Mouse (Mus musculus): Measurements from ENCODE around the gene Rrp7a.

The Rrp7a gene

GRCm38 (mm10) chr15:83126582-83126981 lies 4.0 kb upstream of the Rrp7a start:
- in situ Hi-C loops (cut with MboI; ENCODE audit: low pct_unique_long_range_greater_than_20kb in 1 of 2, low sequenced_read_pairs in 2 of 2, unreplicated experiment in 1 of 2): no loop called here

DNA sequence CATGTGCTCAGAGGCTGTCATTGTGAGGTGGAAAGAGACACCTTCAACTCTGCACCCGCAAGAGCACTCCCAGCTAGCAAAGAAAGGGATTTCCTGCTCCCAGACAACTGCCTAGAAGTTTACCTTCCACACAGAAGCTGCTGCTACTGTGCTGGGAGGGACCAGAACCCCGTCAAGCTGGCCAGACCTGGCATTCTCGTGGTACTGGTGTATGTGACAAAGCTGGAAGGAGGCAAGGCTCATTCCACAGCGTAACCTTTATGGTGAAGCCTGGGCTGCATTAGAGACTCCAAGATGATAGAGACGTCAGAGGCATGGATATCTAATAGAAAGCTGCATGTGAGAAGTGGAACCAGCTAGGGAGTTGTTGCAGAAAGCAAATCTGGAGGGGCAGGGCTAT lies 2.0 kb upstream of the Rrp7a start:
- in situ Hi-C loops (cut with MboI; ENCODE audit: low pct_unique_long_range_greater_than_20kb in 1 of 2, low sequenced_read_pairs in 2 of 2, unreplicated experiment in 1 of 2): no loop called here

DNA sequence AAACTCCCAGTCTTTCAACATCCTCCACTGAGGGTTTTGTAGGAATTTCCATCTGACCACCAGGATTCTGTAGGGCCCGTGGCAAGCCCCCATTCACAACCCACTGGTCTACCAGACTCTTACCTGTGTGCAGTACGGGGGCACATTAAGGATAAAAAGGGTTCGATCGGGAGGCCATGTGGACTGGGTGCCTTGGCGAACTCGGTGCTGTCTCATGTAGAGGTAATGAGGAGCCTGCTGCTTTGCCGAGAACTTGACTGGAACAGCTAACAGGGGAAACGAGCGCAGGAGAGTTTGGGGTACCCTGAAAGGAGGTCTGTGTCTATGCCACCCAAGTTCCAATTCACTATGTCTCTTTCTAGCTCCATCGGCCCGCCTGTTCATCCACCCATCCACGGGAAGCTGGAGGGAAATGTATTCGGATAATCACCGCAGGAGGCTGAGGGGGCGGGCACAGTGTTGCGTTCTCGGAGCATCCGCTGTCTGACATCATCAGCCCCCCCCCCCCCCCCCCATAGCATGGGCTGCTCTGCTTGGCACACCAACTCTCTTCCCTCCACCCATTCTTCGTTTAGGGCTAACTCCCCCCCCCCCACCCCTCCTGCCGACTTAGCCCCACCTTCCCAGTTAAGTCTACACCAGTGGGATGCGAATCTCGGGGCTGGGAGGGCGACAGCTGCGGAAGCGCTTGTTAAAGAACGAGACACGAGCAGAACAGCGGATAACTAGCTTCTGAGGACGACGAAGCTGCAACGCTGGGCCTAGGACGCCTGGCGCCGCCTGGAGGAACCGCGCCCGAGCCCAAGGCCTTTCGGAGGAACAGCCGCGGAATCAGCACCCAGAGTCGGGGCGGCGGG lies 664 bp downstream of the Rrp7a start:
- in situ Hi-C loops (cut with MboI; ENCODE audit: low pct_unique_long_range_greater_than_20kb in 1 of 2, low sequenced_read_pairs in 2 of 2, unreplicated experiment in 1 of 2): no loop called here

- in situ Hi-C loops (cut with MboI; ENCODE audit: low pct_unique_long_range_greater_than_20kb in 1 of 2, low sequenced_read_pairs in 2 of 2, unreplicated experiment in 1 of 2): no loop called here
Observed at GRCm38 (mm10) chr15:83118360-83118759, 4.2 kb downstream of the Rrp7a start.

DNA sequence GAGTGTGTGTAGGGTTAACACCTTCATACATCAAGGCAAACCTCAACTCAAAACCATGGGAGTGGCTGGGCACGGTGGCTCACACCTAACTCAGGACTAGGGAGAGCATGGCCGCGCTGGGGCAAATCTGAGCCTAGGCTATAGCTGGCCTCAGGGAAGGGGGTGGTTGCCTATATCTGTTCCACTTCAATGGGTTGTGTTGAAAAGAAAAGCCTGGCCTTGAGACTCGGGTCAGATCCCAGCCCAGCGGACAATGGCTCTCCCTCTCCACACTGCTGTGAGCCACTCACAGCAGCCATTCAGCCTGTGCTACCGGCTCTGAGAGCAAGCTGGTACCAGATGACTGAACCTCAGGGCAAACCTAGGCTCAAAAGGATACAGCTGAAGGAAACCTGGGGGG lies 7.5 kb downstream of the Rrp7a start:
- in situ Hi-C loops (cut with MboI; ENCODE audit: low pct_unique_long_range_greater_than_20kb in 1 of 2, low sequenced_read_pairs in 2 of 2, unreplicated experiment in 1 of 2): no loop called here

- in situ Hi-C loops (cut with MboI; ENCODE audit: low pct_unique_long_range_greater_than_20kb in 1 of 2, low sequenced_read_pairs in 2 of 2, unreplicated experiment in 1 of 2): no loop called here
Observed at GRCm38 (mm10) chr15:83114106-83114505, 8.5 kb downstream of the Rrp7a start.

GRCm38 (mm10) chr15:83112898-83113297 lies 9.7 kb downstream of the Rrp7a start:
- in situ Hi-C loops (cut with MboI; ENCODE audit: low pct_unique_long_range_greater_than_20kb in 1 of 2, low sequenced_read_pairs in 2 of 2, unreplicated experiment in 1 of 2): no loop called here

- in situ Hi-C loops (cut with MboI; ENCODE audit: low pct_unique_long_range_greater_than_20kb in 1 of 2, low sequenced_read_pairs in 2 of 2, unreplicated experiment in 1 of 2): no loop called here
Observed at GRCm38 (mm10) chr15:83111874-83112273, 10.7 kb downstream of the Rrp7a start.

DNA sequence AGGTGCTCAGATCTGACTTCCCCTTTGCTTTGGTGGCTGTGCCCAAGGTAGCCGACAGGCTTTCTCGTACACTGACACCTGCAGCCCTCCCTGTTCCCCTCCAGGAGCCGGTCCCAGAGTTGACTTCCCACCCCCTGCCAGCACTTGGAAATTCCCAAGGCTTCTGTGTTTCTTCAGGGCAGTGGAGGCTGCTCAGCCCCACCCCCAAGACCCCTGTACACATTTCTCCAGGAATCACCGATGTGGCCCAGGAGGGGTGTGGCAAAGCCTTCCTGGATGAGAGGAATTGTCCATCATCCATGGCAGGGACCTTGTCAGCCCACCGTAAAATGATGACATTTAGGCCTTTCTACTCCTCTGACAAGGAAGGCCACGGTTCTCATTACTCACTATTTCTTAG lies 11.3 kb downstream of the Rrp7a start:
- in situ Hi-C loops (cut with MboI; ENCODE audit: low pct_unique_long_range_greater_than_20kb in 1 of 2, low sequenced_read_pairs in 2 of 2, unreplicated experiment in 1 of 2): no loop called here

- in situ Hi-C loops (cut with MboI; ENCODE audit: low pct_unique_long_range_greater_than_20kb in 1 of 2, low sequenced_read_pairs in 2 of 2, unreplicated experiment in 1 of 2): no loop called here
Observed at GRCm38 (mm10) chr15:83107814-83108213, 14.8 kb downstream of the Rrp7a start.

GRCm38 (mm10) chr15:83106426-83106825 lies 16.2 kb downstream of the Rrp7a start:
- in situ Hi-C loops (cut with MboI; ENCODE audit: low pct_unique_long_range_greater_than_20kb in 1 of 2, low sequenced_read_pairs in 2 of 2, unreplicated experiment in 1 of 2): no loop called here

GRCm38 (mm10) chr15:83103111-83103510 lies 19.5 kb downstream of the Rrp7a start:
- in situ Hi-C loops (cut with MboI; ENCODE audit: low pct_unique_long_range_greater_than_20kb in 1 of 2, low sequenced_read_pairs in 2 of 2, unreplicated experiment in 1 of 2): no loop called here

DNA sequence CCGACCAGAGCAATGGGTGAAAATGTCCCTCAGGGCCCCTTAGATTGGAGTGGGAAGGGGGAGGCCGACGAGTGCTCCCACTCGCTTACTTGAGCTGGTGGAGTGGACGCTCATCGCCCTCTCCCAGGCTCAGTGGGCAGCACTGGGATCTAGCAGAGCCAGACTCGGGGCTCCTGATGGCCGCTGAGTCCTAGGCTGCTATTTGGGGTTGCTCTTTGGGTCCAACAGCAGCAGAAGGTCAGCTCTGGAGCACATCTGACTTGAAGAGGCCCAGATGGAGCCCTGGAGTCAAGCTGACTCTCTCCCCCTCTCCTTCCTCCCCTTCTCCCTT lies 22.3 kb downstream of the Rrp7a start:
- in situ Hi-C loops (cut with MboI; ENCODE audit: low pct_unique_long_range_greater_than_20kb in 1 of 2, low sequenced_read_pairs in 2 of 2, unreplicated experiment in 1 of 2): no loop called here

- in situ Hi-C loops (cut with MboI; ENCODE audit: low pct_unique_long_range_greater_than_20kb in 1 of 2, low sequenced_read_pairs in 2 of 2, unreplicated experiment in 1 of 2): no loop called here
Observed at GRCm38 (mm10) chr15:83099533-83100331, 22.9 kb downstream of the Rrp7a start.

DNA sequence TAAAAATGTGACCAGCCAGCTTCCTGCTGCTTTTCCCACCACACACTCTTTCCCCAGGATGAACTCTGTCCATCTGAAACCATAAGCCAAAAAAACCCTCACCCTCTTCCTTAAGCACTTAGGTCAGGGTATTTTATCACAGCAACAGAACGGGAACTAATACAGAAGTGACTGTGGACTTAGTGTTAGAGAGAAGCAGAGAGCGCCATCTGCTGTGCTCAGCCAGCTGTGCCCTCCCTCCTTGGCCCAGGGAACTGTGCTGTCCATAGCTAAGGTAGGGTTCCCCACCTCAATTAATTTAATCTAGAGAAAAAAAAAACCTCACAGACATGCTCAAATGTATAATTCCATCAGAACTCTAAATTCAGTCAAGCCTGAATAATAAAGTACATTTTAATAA lies 26.7 kb downstream of the Rrp7a start:
- in situ Hi-C loops (cut with MboI; ENCODE audit: low pct_unique_long_range_greater_than_20kb in 1 of 2, low sequenced_read_pairs in 2 of 2, unreplicated experiment in 1 of 2): no loop called here

DNA sequence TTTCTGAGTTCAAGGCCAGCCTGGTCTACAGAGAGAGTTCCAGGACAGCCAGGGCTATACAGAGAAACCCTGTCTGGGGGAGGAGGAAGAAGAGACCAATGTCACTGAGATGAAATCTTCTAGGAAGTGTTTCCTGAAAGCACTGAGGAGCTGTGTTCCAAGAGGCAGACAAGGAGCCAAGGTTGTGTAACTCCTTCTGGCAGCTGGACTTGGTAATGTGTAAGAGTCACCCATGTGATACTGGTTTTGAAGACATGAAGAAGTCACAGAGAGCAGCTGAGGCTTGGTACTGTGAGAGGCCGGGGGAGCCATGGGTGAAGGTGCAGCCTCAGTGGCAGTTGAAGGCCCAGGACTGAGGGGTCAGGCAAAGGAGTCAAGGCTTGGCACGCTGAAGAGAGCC lies 28.9 kb downstream of the Rrp7a start:
- in situ Hi-C loops (cut with MboI; ENCODE audit: low pct_unique_long_range_greater_than_20kb in 1 of 2, low sequenced_read_pairs in 2 of 2, unreplicated experiment in 1 of 2): no loop called here

- in situ Hi-C loops (cut with MboI; ENCODE audit: low pct_unique_long_range_greater_than_20kb in 1 of 2, low sequenced_read_pairs in 2 of 2, unreplicated experiment in 1 of 2): no loop called here
Observed at GRCm38 (mm10) chr15:83090874-83091273, 31.7 kb downstream of the Rrp7a start.

DNA sequence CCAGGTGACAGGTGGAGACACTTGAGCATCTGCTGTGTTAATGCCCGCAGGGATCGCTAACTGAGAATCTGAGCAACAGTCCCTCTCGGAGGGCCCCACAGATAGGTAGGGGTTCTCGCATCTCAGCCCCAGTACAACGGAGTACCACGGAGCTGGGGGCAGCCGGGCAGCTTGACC lies 33.3 kb downstream of the Rrp7a start, which contains the start of gene Serhl:
TSS of gene Serhl (plus strand) at position 78 of the 177 bp plus-strand sequence.
- in situ Hi-C loops (cut with MboI; ENCODE audit: low pct_unique_long_range_greater_than_20kb in 1 of 2, low sequenced_read_pairs in 2 of 2, unreplicated experiment in 1 of 2): no loop called here

- in situ Hi-C loops (cut with MboI; ENCODE audit: low pct_unique_long_range_greater_than_20kb in 1 of 2, low sequenced_read_pairs in 2 of 2, unreplicated experiment in 1 of 2): no loop called here
Observed at GRCm38 (mm10) chr15:83088495-83089428, 33.8 kb downstream of the Rrp7a start.
